Mouse (Mus musculus) lung, embryonic 15.5 days (tissue): ENCODE results near the gene Usp7. TPM values are rescaled to one million over a fixed set of nuclear protein-coding genes. Genes with fewer than 3 reads are reported as not detected.

Experiments used
- ATAC-seq: fragments of 200-750 bp; cut with Nextera tagmentation; 2 replicates; pipeline ENCODE4 v1.8.0; 2017; ENCODE audit warnings: moderate number of reproducible peaks, borderline replicate concordance; ENCODE audit not compliant: low FRiP score, low TSS enrichment; ENCODE audit errors: extremely low read depth
- H3K27ac ChIP-seq: fragments of 300-500 bp; sonication (generic); 2 replicates; pipeline ENCODE4 v1.5.1; 2015; ENCODE audit warnings: moderate library complexity, mild to moderate bottlenecking, inconsistent platforms
- H3K27me3 ChIP-seq: fragments of 300-500 bp; sonication (generic); 2 replicates; pipeline ENCODE4 v1.6.1; 2015; ENCODE audit warnings: inconsistent platforms
- H3K36me3 ChIP-seq: fragments of 300-500 bp; sonication (generic); 2 replicates; pipeline ENCODE4 v1.6.1; 2015; ENCODE audit warnings: inconsistent platforms
- H3K4me1 ChIP-seq: fragments of 300-500 bp; sonication (generic); 2 replicates; pipeline ENCODE4 v1.6.1; 2015; ENCODE audit warnings: inconsistent platforms
- H3K4me2 ChIP-seq: fragments of 300-500 bp; sonication (generic); 2 replicates; pipeline ENCODE4 v1.6.1; 2015; ENCODE audit warnings: inconsistent platforms, mild to moderate bottlenecking, moderate library complexity
- H3K4me3 ChIP-seq: fragments of 300-500 bp; sonication (generic); 2 replicates; pipeline ENCODE4 v1.5.1; 2015; ENCODE audit warnings: mild to moderate bottlenecking, inconsistent platforms
- H3K9ac ChIP-seq: fragments of 300-500 bp; sonication (generic); 2 replicates; pipeline ENCODE4 v1.6.1; 2015; ENCODE audit warnings: inconsistent platforms
- H3K9me3 ChIP-seq: fragments of 300-500 bp; sonication (generic); 2 replicates; pipeline ENCODE4 v1.6.1; 2016; ENCODE audit warnings: inconsistent platforms
- WGBS: fragments of 180-500 bp; shearing (Covaris S2); methylation state at CpG from one replicate; pipeline ENCODE4 v1.1.7; 2015; 5-methylcytosine and 5-hydroxymethylcytosine counted together
- polyA plus RNA-seq: library from polyadenylated mRNA; unstranded; fragments of >200 nt; fragmentation: Nextera tagmentation; extraction: Ambion mirVana; gene quantifications from 2 replicates; pipeline ENCODE4 v1.2.1, GENCODE M21; 2015

Usp7 gene
- polyA plus RNA-seq, 1 experiment from 2014 or later = 24.8 TPM

GRCm38 (mm10) chr16:8676800-8677199 is 115.3 kb downstream of the Usp7 start:
- Histone ChIP-seq H3K27ac (no peak overlapping the region), H3K9ac (no peak overlapping the region), H3K36me3 (no peaks in the 10 kb centered on the region), H3K4me1 (no peaks in the 10 kb centered on the region), H3K27me3 (no peaks in the 10 kb centered on the region; the same call in 1 of the 2 replicates), H3K4me2 (no peak overlapping the region), H3K4me3 (no peak overlapping the region), H3K9me3 (no peaks in the 10 kb centered on the region)
- no peak for ATAC-seq
- 53% methylated on average over 4 of the region's 4 CpGs for WGBS

- H3K4me3 ChIP-seq = no peak overlapping the region
- H3K27ac ChIP-seq = no peak overlapping the region
- H3K9ac ChIP-seq = no peak overlapping the region
- no peak overlapping the region for H3K4me2 ChIP-seq
- WGBS = 73% methylated on average over 2 of the region's 2 CpGs
- H3K9me3 ChIP-seq = no peaks in the 10 kb centered on the region
- no peaks in the 10 kb centered on the region; the same call in 1 of the 2 replicates for H3K27me3 ChIP-seq
- no peaks in the 10 kb centered on the region for H3K36me3 ChIP-seq
- ATAC-seq = no peak
- H3K4me1 ChIP-seq = no peaks in the 10 kb centered on the region
Observed at GRCm38 (mm10) chr16:8676228-8676627, 115.9 kb downstream of the Usp7 start.

GRCm38 (mm10) chr16:8675559-8675958 is 116.5 kb downstream of the Usp7 start:
- Histone ChIP-seq H3K9me3 (no peaks in the 10 kb centered on the region), H3K27ac (no peak overlapping the region), H3K27me3 (no peaks in the 10 kb centered on the region; the same call in 1 of the 2 replicates), H3K4me2 (no peak overlapping the region), H3K9ac (no peak overlapping the region), H3K4me3 (no peak overlapping the region), H3K4me1 (peaks cover 5% of the 10 kb centered on the region), H3K36me3 (no peaks in the 10 kb centered on the region)
- no peak for ATAC-seq
- WGBS = 81% methylated on average over 8 of the region's 8 CpGs

GRCm38 (mm10) chr16:8674165-8674564 is 117.9 kb downstream of the Usp7 start:
- Histone ChIP-seq H3K4me2 (no peak overlapping the region), H3K4me3 (no peak overlapping the region), H3K27me3 (no peaks in the 10 kb centered on the region; the same call in 1 of the 2 replicates), H3K27ac (no peak overlapping the region), H3K4me1 (peaks cover 19% of the 10 kb centered on the region), H3K36me3 (no peaks in the 10 kb centered on the region), H3K9me3 (no peaks in the 10 kb centered on the region), H3K9ac (no peak overlapping the region)
- ATAC-seq = no peak
- WGBS = 2% methylated on average over 8 of the region's 8 CpGs

- Histone ChIP-seq H3K4me1 (peaks cover 25% of the 10 kb centered on the region), H3K27me3 (no peaks in the 10 kb centered on the region; the same call in 1 of the 2 replicates), H3K27ac (no peak overlapping the region), H3K4me2 (no peak overlapping the region), H3K9ac (no peak overlapping the region), H3K9me3 (no peaks in the 10 kb centered on the region), H3K4me3 (no peak overlapping the region), H3K36me3 (no peaks in the 10 kb centered on the region)
- WGBS = 52% methylated on average over 6 of the region's 6 CpGs
- ATAC-seq = no peak
Observed at GRCm38 (mm10) chr16:8673343-8673742, 118.8 kb downstream of the Usp7 start.

DNA sequence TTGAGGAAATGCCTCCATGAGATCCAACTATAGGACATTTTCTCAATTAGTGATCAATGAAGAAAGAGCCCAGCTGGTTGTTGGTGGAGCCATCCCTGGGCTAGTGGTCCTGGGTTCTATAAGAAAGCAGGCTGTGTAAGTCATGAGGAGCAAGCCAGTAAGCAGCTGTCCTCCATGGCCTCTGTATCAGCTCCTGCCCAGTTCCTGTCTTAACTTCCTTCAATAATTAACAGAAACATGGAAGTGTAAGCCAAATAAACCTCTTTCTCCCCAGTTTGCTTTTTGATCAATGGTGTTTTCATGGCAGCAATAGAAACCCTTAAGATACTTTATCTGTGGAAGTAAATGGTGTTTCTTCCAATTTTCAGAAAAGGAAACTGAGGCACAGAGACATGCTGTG is 119.3 kb downstream of the Usp7 start:
- Histone ChIP-seq H3K36me3 (no peaks in the 10 kb centered on the region), H3K4me2 (no peak overlapping the region), H3K4me1 (peaks cover 31% of the 10 kb centered on the region), H3K4me3 (no peak overlapping the region), H3K9ac (no peak overlapping the region), H3K9me3 (no peaks in the 10 kb centered on the region), H3K27me3 (no peaks in the 10 kb centered on the region; the same call in 1 of the 2 replicates), H3K27ac (no peak overlapping the region)
- ATAC-seq = no peak

DNA sequence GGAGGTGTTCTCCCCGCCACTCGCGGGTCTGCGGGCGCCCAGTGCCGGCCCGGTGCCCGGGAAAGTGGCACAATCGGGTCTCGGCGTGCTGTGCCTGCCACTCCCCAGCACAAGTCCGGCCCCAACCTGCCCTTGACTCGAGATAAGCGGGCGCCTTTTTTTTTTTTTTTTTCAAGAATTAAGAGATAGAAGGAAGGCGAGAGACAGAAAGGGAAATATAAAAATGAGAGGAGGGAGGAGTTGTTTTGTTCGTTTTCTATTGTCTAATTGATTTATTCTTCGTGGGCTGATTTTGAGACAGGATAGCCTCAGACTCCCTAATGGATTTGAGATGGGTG is 119.8 kb downstream of the Usp7 start:
- H3K4me3 ChIP-seq = peak overlapping the region; percentile 77
- peaks cover 35% of the 10 kb centered on the region for H3K4me1 ChIP-seq
- under 1% methylated on average over 18 of the region's 18 CpGs for WGBS
- H3K27ac ChIP-seq = no peak overlapping the region
- H3K9me3 ChIP-seq = no peaks in the 10 kb centered on the region
- H3K27me3 ChIP-seq = no peaks in the 10 kb centered on the region; the same call in 1 of the 2 replicates
- 0 out of 2 replicates have a peak overlapping the region, but pooled peaks have one; percentile 40 for H3K9ac ChIP-seq
- peak overlapping the region; percentile 85 for H3K4me2 ChIP-seq
- no peak for ATAC-seq
- H3K36me3 ChIP-seq = no peaks in the 10 kb centered on the region

DNA sequence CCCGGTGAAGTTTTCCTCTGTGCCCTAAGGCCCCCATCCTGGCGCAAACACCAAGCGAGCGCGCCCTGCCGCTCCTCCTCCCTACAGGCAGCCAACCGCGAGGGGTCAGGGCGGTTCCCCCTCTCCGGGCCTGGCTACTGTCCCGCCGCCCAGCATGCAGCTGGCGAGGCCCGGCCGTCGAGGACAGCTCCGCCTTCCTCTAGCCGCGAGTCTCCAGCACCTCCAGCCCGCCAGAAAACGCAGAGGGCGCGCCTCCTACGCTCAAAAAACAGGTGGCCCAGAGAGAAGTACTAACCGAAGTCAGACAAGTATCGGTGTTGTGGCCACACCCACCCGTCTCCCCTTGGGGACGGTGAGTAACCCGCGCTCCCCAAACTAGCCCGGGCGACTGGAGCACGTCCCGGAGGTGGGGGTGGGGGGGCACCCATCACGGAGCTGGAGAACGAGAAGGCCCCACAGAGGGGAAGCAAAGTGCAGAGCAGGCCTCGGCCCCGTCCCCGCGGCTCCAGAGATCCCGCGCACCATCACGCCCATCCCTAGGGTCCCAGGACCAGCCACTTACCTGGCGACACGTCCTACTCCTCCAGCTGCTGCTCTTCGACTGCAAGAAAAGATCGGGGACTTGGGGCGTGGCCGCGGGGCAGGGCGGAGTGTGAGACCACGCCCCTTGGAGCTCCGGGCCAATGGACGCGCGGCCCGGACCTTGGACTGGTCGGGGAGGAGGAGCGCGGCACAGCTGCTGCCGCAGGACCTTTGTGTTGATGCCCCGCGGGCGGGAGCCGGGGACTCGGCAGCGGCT is 120.4 kb downstream of the Usp7 start, which contains the start of gene Carhsp1:
TSS of gene Carhsp1 (minus strand) at position 605 of the 799 bp plus-strand sequence.
- H3K27ac ChIP-seq = peak within 1 kb of the TSS; percentile 88
- peak; percentile 94 for ATAC-seq
- H3K4me3 ChIP-seq = peak within 1 kb of the TSS; percentile 77
- WGBS = under 1% methylated on average over 66 of the region's 67 CpGs
- H3K4me2 ChIP-seq = peak within 1 kb of the TSS; percentile 85
- H3K9ac ChIP-seq = peak within 1 kb of the TSS; percentile 55
- H3K9me3 ChIP-seq = no peaks in the 10 kb centered on the region
- no peaks in the 10 kb centered on the region for H3K36me3 ChIP-seq
- peaks cover 41% of the 10 kb centered on the region for H3K4me1 ChIP-seq
- no peaks in the 10 kb centered on the region; the same call in 1 of the 2 replicates for H3K27me3 ChIP-seq

DNA sequence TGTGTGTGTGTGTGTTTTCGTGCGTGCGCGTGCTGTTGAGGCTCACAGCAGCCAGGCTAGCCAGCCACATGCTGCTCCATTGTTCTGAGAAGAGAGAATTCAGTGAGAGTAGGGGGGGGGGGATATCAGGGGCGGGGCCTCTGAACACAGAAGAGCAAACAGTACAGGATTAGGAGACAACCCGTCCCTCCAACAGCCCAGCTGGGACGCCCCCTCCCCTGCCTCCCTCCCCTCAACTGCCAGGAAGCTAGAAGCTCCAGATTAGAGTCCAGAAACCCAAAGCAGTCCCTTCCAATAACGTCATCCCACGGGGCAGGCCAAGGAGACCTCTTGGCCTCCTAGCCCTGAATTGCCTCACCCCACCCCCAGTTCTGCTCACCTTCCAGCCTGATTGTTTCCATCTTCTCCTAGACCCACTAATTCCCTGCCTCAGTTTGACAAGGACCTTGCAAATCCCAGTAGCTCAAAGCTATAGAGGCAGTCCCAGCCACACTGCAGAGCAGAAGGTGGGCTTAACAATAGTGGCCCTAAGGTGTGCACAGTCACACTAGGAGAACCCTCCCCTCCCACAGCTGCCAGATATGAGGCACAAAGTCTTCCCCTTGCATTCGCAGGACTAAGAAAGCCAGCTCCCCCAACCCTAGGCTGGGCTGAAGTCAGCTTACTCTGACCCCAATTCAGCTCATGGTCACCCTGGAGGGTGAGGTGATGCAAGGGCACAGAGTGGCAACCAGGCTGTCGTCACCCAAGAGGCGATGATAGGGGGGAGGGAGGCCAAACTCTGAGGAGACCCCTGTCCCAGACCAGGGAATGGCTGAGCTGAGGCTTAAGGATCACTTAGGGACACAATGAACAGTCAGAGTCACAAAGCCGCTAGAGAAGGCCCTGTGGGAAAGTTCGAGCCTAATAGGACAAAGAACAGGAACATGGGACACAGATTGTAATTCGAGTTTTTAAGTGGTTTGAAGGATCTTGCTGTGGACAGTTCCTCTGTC is 121.8 kb downstream of the Usp7 start:
- peak overlapping the region; percentile 85 for H3K4me2 ChIP-seq
- ATAC-seq = no peak
- WGBS = 11% methylated on average over 12 of the region's 15 CpGs
- H3K4me3 ChIP-seq = peak overlapping the region; percentile 77
- H3K4me1 ChIP-seq = peaks cover 55% of the 10 kb centered on the region
- no peaks in the 10 kb centered on the region for H3K36me3 ChIP-seq
- H3K27me3 ChIP-seq = no peaks in the 10 kb centered on the region; the same call in 1 of the 2 replicates
- no peaks in the 10 kb centered on the region for H3K9me3 ChIP-seq
- peak overlapping the region; percentile 55 for H3K9ac ChIP-seq
- H3K27ac ChIP-seq = peak overlapping the region; percentile 88; the same call in 1 of the 2 replicates

- H3K9me3 ChIP-seq = no peaks in the 10 kb centered on the region
- H3K4me2 ChIP-seq = peak overlapping the region; percentile 85
- H3K9ac ChIP-seq = no peak overlapping the region
- 62% methylated on average over 5 of the region's 5 CpGs for WGBS
- peak overlapping the region; percentile 6; the same call in 1 of the 2 replicates for H3K4me3 ChIP-seq
- peaks cover 61% of the 10 kb centered on the region for H3K4me1 ChIP-seq
- H3K27me3 ChIP-seq = no peaks in the 10 kb centered on the region
- no peaks in the 10 kb centered on the region for H3K36me3 ChIP-seq
- H3K27ac ChIP-seq = no peak overlapping the region
- ATAC-seq = no peak
Observed at GRCm38 (mm10) chr16:8669432-8669831, 122.7 kb downstream of the Usp7 start.

DNA sequence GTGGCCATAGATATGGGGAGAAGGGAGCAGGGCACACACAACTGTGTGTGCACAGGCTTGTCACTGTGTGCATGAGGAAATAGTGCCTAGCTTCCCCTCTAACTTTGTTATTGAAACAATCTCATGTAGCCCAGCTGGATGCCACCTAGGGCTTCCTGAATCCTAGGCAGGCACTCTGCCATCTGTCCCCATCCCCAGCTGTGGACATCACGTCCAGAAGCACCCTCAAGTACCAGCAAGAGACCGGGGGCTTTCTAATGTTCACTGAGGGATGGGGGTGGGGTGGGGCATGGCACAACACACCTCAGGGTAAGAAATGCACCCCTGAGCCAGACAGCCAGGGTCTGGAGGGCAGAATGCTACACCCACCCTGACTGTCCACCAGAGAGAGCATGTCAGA is 123.7 kb downstream of the Usp7 start:
- no peak for ATAC-seq
- H3K4me2 ChIP-seq = no peak overlapping the region
- H3K27me3 ChIP-seq = no peaks in the 10 kb centered on the region
- H3K9me3 ChIP-seq = no peaks in the 10 kb centered on the region
- peaks cover 3% of the 10 kb centered on the region; the same call in 1 of the 2 replicates for H3K36me3 ChIP-seq
- 65% methylated on average over 2 of the region's 2 CpGs for WGBS
- H3K27ac ChIP-seq = no peak overlapping the region
- peaks cover 61% of the 10 kb centered on the region for H3K4me1 ChIP-seq
- H3K9ac ChIP-seq = no peak overlapping the region
- no peak overlapping the region for H3K4me3 ChIP-seq
